Mouse (Mus musculus) kidney, postnatal 0 days (tissue): ENCODE data around the gene Nkx6-2. TPM values are rescaled to one million over a fixed set of nuclear protein-coding genes. Genes with fewer than 3 reads are reported as not detected.

Experiments
- ATAC-seq: fragments of 200-750 bp; cut with Nextera tagmentation; replicated peaks from 2 replicates; pipeline ENCODE4 v1.8.0; 2017; ENCODE audit warnings: low read depth, moderate number of reproducible peaks, moderate TSS enrichment, moderate library complexity; ENCODE audit not compliant: low FRiP score
- DNase-seq: peaks from one replicate; pipeline ENCODE4 v3.0.0-alpha.2; 2016; ENCODE audit warnings: low spot score
- H3K27ac ChIP-seq: fragments of 300-500 bp; sonication (generic); 2 replicates; pipeline ENCODE4 v1.5.1; 2014; ENCODE audit warnings: mild to moderate bottlenecking
- H3K27me3 ChIP-seq: fragments of 300-500 bp; sonication (generic); 2 replicates; pipeline ENCODE4 v1.6.1; 2014; ENCODE audit warnings: low read length, mixed read lengths; ENCODE audit not compliant: insufficient read depth
- H3K36me3 ChIP-seq: fragments of 300-500 bp; sonication (generic); 2 replicates; pipeline ENCODE4 v1.6.1; 2014; ENCODE audit warnings: low read length, mixed read lengths; ENCODE audit not compliant: insufficient read depth
- H3K4me1 ChIP-seq: fragments of 300-500 bp; sonication (generic); replicated peaks from 2 replicates; pipeline ENCODE4 v1.6.1; 2014; ENCODE audit warnings: antibody characterized with exemption, low read length, mixed read lengths; ENCODE audit not compliant: insufficient read depth
- H3K4me2 ChIP-seq: fragments of 300-500 bp; sonication (generic); 2 replicates; pipeline ENCODE4 v1.6.1; 2014; ENCODE audit warnings: mild to moderate bottlenecking, low read length, moderate library complexity, mixed read lengths
- H3K4me3 ChIP-seq: fragments of 300-500 bp; sonication (generic); replicated peaks from 2 replicates; pipeline ENCODE4 v1.5.1; 2014; ENCODE audit warnings: low read depth, low read length
- H3K9ac ChIP-seq: fragments of 300-500 bp; sonication (generic); 2 replicates; pipeline ENCODE4 v1.6.1; 2014; ENCODE audit warnings: low read depth, low read length
- H3K9me3 ChIP-seq: fragments of 300-500 bp; sonication (generic); replicated peaks from 2 replicates; pipeline ENCODE4 v1.6.1; 2016; ENCODE audit warnings: low read length, inconsistent platforms, mixed read lengths
- CTCF ChIP-seq: IDR thresholded peaks from 2 replicates; pipeline ENCODE4 v1.5.1; 2016; ENCODE audit warnings: antibody characterized with exemption, low read depth, mild to moderate bottlenecking, moderate library complexity
- WGBS: fragments of 180-500 bp; shearing (Covaris S2); extraction: QIAGEN DNeasy Blood & Tissue Kit; methylation state at CpG from one replicate; pipeline ENCODE4 v1.1.7; 2014; 5-methylcytosine and 5-hydroxymethylcytosine counted together
- polyA plus RNA-seq: library from polyadenylated mRNA; unstranded; fragments of >200 nt; fragmentation: Nextera tagmentation; extraction: Ambion mirVana; gene quantifications from 2 replicates; pipeline ENCODE4 v1.2.1, GENCODE M21; 2015

Nkx6-2 gene
- polyA plus RNA-seq, 1 experiment from 2014 or later, result 0.11 TPM

DNA sequence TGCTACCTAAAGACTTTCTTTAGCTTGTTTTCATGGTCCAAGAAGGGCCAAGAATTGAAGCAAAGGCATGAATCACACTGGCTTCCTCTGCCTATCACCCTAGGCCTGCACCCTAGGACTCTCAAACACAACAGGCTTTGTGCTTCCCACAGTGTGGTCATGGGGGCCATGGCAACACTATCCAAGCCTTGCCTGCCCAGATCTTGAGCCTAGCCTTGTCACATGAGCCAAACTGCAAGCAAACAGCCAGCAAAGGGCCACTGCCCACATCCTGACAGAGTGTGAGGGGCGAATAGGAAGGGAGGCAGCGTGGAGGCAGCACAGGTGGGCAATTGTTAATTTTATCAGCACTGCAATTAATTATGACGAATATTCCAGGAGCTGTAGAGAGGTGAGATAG lies 9.9 kb downstream of the Nkx6-2 start:
- Histone ChIP-seq H3K4me1 (no peaks in the 10 kb centered on the region), H3K27me3 (peaks cover under 1% of the 10 kb centered on the region; the same call in 1 of the 2 replicates), H3K36me3 (no peaks in the 10 kb centered on the region), H3K9me3 (no peaks in the 10 kb centered on the region), H3K4me2 (no peak overlapping the region), H3K4me3 (no peak overlapping the region), H3K27ac (no peak overlapping the region), H3K9ac (no peak overlapping the region)
- WGBS, result 90% methylated on average over 3 of the region's 3 CpGs
- no peak for TF ChIP-seq CTCF
- no peak for ATAC-seq
- no peak for DNase-seq

GRCm38 (mm10) chr7:139570788-139571187 lies 11.8 kb downstream of the Nkx6-2 start:
- Histone ChIP-seq H3K4me1 (no peaks in the 10 kb centered on the region), H3K36me3 (0 out of 2 replicates have a peak, but pooled peaks cover 8% of the 10 kb centered on the region), H3K9me3 (no peaks in the 10 kb centered on the region), H3K4me2 (no peak overlapping the region), H3K9ac (no peak overlapping the region), H3K27me3 (no peaks in the 10 kb centered on the region), H3K27ac (no peak overlapping the region), H3K4me3 (no peak overlapping the region)
- 92% methylated on average over 5 of the region's 5 CpGs for WGBS
- DNase-seq, result no peak
- no peak for TF ChIP-seq CTCF
- ATAC-seq, result peak; percentile 81

DNA sequence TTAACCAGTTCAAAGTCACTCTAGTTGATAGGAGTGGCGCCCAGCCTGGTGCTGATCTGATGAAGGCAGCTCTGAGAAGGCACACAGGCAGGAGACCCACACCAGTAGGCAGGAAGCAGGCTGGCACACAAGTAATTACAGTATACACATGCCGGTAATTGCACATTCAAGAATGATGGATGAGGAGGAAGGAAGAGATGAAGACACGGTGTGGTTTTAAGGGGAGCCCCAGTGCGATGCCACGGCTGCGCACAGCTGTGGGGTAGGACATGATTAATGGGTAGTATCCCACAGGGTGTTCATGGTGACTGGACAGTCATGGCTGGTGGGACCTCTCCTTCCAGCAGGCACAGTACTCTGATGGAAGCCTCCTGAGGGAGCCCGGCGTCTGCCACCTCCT lies 16.1 kb downstream of the Nkx6-2 start:
- 0 out of 2 replicates have a peak, but pooled peaks cover 14% of the 10 kb centered on the region for H3K36me3 ChIP-seq
- TF ChIP-seq CTCF, result no peak
- no peak overlapping the region for H3K4me2 ChIP-seq
- no peaks in the 10 kb centered on the region for H3K9me3 ChIP-seq
- no peak overlapping the region for H3K27ac ChIP-seq
- DNase-seq (no peak), ATAC-seq (no peak)
- H3K4me1 ChIP-seq, result no peaks in the 10 kb centered on the region
- WGBS, result 60% methylated on average over 8 of the region's 8 CpGs
- H3K27me3 ChIP-seq, result no peaks in the 10 kb centered on the region
- no peak overlapping the region for H3K9ac ChIP-seq
- no peak overlapping the region for H3K4me3 ChIP-seq

GRCm38 (mm10) chr7:139565998-139566397 lies 16.6 kb downstream of the Nkx6-2 start:
- TF ChIP-seq CTCF, result no peak
- Histone ChIP-seq H3K4me1 (no peaks in the 10 kb centered on the region), H3K27me3 (no peaks in the 10 kb centered on the region), H3K36me3 (0 out of 2 replicates have a peak, but pooled peaks cover 14% of the 10 kb centered on the region), H3K4me2 (no peak overlapping the region), H3K9ac (no peak overlapping the region), H3K9me3 (no peaks in the 10 kb centered on the region), H3K27ac (no peak overlapping the region), H3K4me3 (no peak overlapping the region)
- DNase-seq, result no peak
- WGBS, result 71% methylated on average over 6 of the region's 6 CpGs
- no peak for ATAC-seq

GRCm38 (mm10) chr7:139564161-139564560 lies 18.4 kb downstream of the Nkx6-2 start:
- TF ChIP-seq CTCF, result no peak
- H3K4me3 ChIP-seq, result no peak overlapping the region
- H3K27me3 ChIP-seq, result no peaks in the 10 kb centered on the region
- H3K9me3 ChIP-seq, result no peaks in the 10 kb centered on the region
- H3K4me2 ChIP-seq, result no peak overlapping the region
- no peak overlapping the region for H3K9ac ChIP-seq
- H3K4me1 ChIP-seq, result no peaks in the 10 kb centered on the region
- H3K36me3 ChIP-seq, result 0 out of 2 replicates have a peak, but pooled peaks cover 18% of the 10 kb centered on the region
- DNase-seq (no peak), ATAC-seq (no peak)
- 84% methylated on average over 2 of the region's 2 CpGs for WGBS
- no peak overlapping the region for H3K27ac ChIP-seq

GRCm38 (mm10) chr7:139563425-139563824 lies 19.2 kb downstream of the Nkx6-2 start:
- ATAC-seq (no peak), DNase-seq (no peak)
- Histone ChIP-seq H3K4me1 (no peaks in the 10 kb centered on the region), H3K4me2 (no peak overlapping the region), H3K36me3 (0 out of 2 replicates have a peak, but pooled peaks cover 21% of the 10 kb centered on the region), H3K9me3 (no peaks in the 10 kb centered on the region), H3K4me3 (no peak overlapping the region), H3K27ac (no peak overlapping the region), H3K9ac (no peak overlapping the region), H3K27me3 (no peaks in the 10 kb centered on the region)
- WGBS, result 85% methylated on average over 4 of the region's 4 CpGs
- no peak for TF ChIP-seq CTCF

DNA sequence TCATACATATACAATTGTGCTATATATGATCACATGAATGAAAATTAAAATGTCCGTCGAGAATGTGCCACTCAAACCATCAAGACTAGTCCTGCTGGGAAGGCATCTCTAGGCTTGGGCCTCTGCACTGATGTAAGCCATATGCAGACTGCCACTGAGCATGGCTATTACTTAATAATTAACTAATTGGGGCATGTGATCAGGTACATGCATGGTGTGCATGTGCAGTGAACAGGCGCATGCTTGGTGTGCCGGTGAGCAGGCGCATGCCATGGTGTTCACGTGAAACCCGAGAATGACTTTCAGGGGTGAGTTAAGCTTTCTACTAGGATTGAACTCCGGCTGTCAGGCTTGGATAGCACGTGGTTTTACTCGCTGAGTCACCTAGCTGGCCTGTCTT lies 22.9 kb downstream of the Nkx6-2 start:
- H3K36me3 ChIP-seq, result 0 out of 2 replicates have a peak, but pooled peaks cover 13% of the 10 kb centered on the region
- H3K27ac ChIP-seq, result no peak overlapping the region
- H3K9me3 ChIP-seq, result no peaks in the 10 kb centered on the region
- no peak overlapping the region for H3K9ac ChIP-seq
- H3K4me3 ChIP-seq, result no peak overlapping the region
- TF ChIP-seq CTCF, result no peak
- ATAC-seq (peak; percentile 73), DNase-seq (no peak)
- no peaks in the 10 kb centered on the region for H3K27me3 ChIP-seq
- no peak overlapping the region for H3K4me2 ChIP-seq
- 69% methylated on average over 10 of the region's 10 CpGs for WGBS
- no peaks in the 10 kb centered on the region for H3K4me1 ChIP-seq
